Mouse (Mus musculus): ENCODE results near the gene Setmar.

Gene Setmar

DNA sequence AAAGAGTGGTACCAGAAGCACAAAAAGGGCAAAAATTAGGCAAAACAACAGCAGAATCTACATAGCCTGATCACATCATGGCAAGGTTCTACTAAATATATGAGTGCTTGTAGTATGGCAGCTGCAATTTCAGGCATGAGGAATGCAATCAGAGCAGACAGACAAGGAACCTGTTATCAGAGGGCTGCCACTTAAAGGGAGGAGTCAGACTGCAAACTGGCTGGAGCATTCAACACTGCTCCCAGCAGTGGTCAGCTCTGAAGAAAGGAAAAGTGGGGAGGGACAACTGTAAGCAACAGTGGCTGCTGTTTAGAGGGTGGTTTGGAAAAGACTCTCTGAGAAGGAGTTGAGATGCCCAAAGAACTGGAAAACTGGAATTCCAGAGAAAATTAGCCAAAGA is 46.8 kb downstream of the Setmar start:
- no peak for DNase-seq (ENCODE audit: low spot score in 2 of 2)

DNA sequence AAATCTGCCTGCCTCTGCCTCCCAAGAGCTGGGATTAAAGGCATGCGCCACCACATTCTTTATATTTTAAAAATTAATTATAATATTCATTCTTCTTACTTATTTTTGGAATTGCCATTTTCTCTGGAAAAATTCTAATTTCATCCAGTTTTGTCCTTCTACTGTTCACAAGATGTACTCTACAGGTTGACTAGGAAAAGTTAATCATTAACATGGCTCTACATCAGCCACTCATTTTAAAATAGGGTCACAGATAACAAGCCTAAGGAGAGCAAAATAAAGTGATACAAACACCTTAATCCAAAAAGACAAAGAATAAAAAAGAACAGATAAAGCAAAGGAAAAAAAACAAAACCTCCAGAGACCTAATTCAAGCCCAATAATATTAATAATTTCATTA is 50.1 kb downstream of the Setmar start:
- DNase-seq (ENCODE audit: low spot score in 2 of 2): no peak

DNA sequence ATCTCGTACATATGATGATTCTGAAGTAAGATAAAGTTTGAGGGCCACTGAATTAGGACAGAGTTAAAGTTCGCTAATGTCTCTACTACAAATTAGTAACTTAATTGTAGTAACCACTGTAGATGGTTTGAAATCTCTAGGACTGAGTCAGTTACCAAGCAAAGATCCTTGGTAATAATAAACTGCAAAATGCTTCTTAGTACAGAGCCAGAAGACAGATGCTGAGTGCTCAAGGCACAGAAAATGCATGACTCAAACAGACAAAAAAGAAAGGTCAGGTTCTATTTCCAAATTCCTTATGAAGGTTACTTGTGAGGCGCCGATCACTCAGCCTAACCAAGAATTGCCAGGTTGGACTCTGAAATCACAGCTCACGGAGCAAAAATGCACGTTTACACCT is 53.0 kb downstream of the Setmar start:
- no peak for DNase-seq (ENCODE audit: low spot score in 2 of 2)

DNA sequence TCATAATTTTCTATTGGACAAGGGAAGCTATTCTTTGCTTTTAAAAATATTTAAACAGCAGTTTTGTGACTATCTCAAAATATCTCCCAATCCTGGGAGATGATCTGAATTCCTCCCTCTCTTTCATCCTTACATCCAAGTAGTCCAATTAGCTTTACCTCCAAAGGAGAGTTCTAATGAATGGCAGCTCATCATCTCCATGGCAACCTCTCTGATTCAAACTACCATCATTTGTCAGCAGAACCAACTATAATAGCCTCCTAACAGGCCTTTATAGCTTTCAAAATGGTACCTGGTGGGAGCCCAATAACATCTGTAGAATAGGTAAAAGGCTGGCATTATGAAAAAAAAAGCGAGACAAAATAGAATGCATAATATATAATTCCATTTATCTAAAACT is 60.6 kb downstream of the Setmar start:
- no peak for DNase-seq (ENCODE audit: low spot score in 2 of 2)

DNA sequence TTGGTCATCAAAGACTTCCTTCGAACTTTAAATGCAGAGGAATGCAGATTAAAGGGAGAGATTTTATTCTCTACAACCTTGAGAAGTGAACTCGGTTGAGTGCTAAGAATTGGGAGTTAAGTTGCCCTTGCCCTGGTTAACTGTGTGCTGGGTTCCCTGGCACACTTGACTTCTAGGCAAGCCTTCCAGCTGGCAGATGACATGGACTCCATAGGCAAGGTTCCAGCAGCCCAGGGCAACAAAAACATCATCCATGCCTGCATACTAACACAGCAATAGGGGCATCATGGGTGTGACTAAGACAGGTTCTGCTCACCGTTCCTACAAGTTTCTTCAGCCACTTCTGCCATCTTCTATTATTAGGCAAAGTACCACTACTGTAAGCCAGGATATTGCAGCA is 61.8 kb downstream of the Setmar start:
- no peak for DNase-seq (ENCODE audit: low spot score in 2 of 2)
